Mouse (Mus musculus) forebrain, embryonic 12.5 days (tissue): ENCODE data around the gene Piwil4. TPM values are rescaled to one million over a fixed set of nuclear protein-coding genes. Genes with fewer than 3 reads are reported as not detected.

Source experiments
- ATAC-seq: fragments of 200-750 bp; cut with Nextera tagmentation; 2 replicates; pipeline ENCODE4 v1.8.0; 2017; ENCODE audit warnings: moderate TSS enrichment; ENCODE audit not compliant: low FRiP score
- H3K27ac ChIP-seq: fragments of 300-500 bp; sonication (generic); 2 replicates; pipeline ENCODE4 v1.5.1; 2016; ENCODE audit warnings: mild to moderate bottlenecking
- H3K27me3 ChIP-seq: fragments of 300-500 bp; sonication (generic); 2 replicates; pipeline ENCODE4 v1.6.1; 2016; ENCODE audit warnings: mild to moderate bottlenecking
- H3K36me3 ChIP-seq: fragments of 300-500 bp; sonication (generic); replicated peaks from 2 replicates; pipeline ENCODE4 v1.6.1; 2016; ENCODE audit warnings: mild to moderate bottlenecking
- H3K4me1 ChIP-seq: fragments of 300-500 bp; sonication (generic); 2 replicates; pipeline ENCODE4 v1.6.1; 2016
- H3K4me2 ChIP-seq: fragments of 300-500 bp; sonication (generic); 2 replicates; pipeline ENCODE4 v1.6.1; 2016; ENCODE audit warnings: mild to moderate bottlenecking, moderate library complexity
- H3K4me3 ChIP-seq: fragments of 300-500 bp; sonication (generic); replicated peaks from 2 replicates; pipeline ENCODE4 v1.5.1; 2016; ENCODE audit warnings: mild to moderate bottlenecking
- H3K9ac ChIP-seq: fragments of 300-500 bp; sonication (generic); 2 replicates; pipeline ENCODE4 v1.6.1; 2016; ENCODE audit warnings: mild to moderate bottlenecking
- H3K9me3 ChIP-seq: fragments of 300-500 bp; sonication (generic); 2 replicates; pipeline ENCODE4 v1.6.1; 2016
- WGBS: fragments of 180-500 bp; shearing (Covaris S2); methylation state at CpG from one replicate; pipeline ENCODE4 v1.1.7; 2016; 5-methylcytosine and 5-hydroxymethylcytosine counted together
- polyA plus RNA-seq: library from polyadenylated mRNA; unstranded; fragments of >200 nt; fragmentation: Nextera tagmentation; extraction: Ambion mirVana; gene quantifications from 2 replicates; pipeline ENCODE4 v1.2.1, GENCODE M21; 2016

Gene Piwil4
- polyA plus RNA-seq: 0.17 TPM in 1 of 2 replicates, not detected in the other

- WGBS: 87% methylated on average over 19 of the region's 19 CpGs
- ATAC-seq: no peak
Observed at GRCm38 (mm10) chr9:14740151-14740924, at the start of gene Piwil4. TSS of gene Piwil4 (minus strand) at chr9:14740733.

GRCm38 (mm10) chr9:14787356-14787755 lies 46.8 kb upstream of the Piwil4 start:
- no peak for ATAC-seq
- Histone ChIP-seq H3K27me3 (no peaks in the 10 kb centered on the region), H3K9me3 (no peaks in the 10 kb centered on the region), H3K9ac (no peak overlapping the region), H3K4me2 (no peak overlapping the region), H3K4me1 (peaks cover 12% of the 10 kb centered on the region), H3K36me3 (peaks cover 33% of the 10 kb centered on the region), H3K4me3 (no peak overlapping the region), H3K27ac (no peak overlapping the region)
- WGBS: 89% methylated on average over 6 of the region's 6 CpGs

More at GRCm38 (mm10) chr9:14740151-14740924, at the start of gene Piwil4:
- Histone ChIP-seq H3K36me3 (no peaks in the 10 kb centered on the region), H3K9ac (no peak within 1 kb of the TSS), H3K4me2 (no peak within 1 kb of the TSS), H3K27me3 (no peaks in the 10 kb centered on the region), H3K9me3 (no peaks in the 10 kb centered on the region), H3K27ac (no peak within 1 kb of the TSS), H3K4me1 (no peaks in the 10 kb centered on the region), H3K4me3 (no peak within 1 kb of the TSS)

DNA sequence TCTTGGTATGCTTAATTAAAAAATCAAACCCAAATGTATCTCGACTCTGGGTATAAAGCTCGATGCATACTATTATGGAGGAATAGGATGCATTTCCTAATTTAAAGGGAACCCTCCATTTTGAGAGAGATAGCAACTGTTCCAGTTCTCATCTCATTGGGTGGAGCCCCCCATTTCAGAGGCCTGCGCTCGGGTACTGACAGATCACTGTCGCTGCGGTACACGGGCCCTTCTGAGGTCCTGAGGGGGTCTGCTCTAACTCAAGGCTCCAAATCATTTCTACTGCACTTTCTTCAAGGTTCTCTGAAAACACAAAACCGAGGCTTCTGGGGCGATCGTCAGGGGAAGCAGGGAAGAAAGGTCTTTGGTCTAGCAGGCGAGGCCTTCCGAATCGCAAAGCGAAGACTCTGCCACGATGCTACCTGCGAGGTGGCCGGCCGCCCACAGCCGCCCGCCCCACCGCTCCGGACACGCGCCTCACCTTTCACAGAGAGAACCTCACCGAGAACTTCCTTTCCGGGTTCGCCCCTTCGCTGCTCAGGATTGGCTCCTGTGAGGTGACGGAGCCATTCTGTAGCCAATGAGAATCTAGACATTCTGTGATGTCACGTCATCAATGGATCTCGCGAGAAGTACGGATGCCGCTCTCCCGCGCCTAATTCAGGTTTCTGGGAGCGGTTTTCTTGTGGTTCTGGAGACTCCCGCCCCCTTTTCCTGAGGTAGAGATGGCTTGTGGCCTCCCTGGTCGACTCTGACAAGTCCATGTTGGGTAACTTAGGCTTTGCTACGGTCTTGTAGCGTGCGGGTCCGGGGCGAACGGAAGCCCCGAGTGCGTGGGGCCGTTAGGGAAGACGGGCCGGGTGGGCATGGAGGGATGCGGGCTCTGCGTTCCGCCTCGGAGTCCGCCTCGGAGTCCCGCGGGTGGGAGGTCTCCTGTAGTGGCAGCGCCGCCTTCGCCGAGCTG lies 43.8 kb upstream of the Piwil4 start, which contains the start of the genes Mre11a and Ankrd49:
Gene Mre11a, plus strand, starts transcription at position 616 of the 964 bp plus-strand sequence.
Gene Ankrd49, minus strand, starts transcription at position 818 of the 964 bp plus-strand sequence.
- Histone ChIP-seq H3K27me3 (no peaks in the 10 kb centered on the region), H3K4me2 (peak within 1 kb of the TSS; percentile 69), H3K4me3 (peak within 1 kb of the TSS; percentile 63), H3K9me3 (no peaks in the 10 kb centered on the region), H3K27ac (peak within 1 kb of the TSS; percentile 93), H3K4me1 (peaks cover 12% of the 10 kb centered on the region), H3K9ac (peak within 1 kb of the TSS; percentile 85), H3K36me3 (peaks cover 41% of the 10 kb centered on the region)
- WGBS: under 1% methylated on average over 62 of the region's 62 CpGs
- ATAC-seq: peak; percentile 99

DNA sequence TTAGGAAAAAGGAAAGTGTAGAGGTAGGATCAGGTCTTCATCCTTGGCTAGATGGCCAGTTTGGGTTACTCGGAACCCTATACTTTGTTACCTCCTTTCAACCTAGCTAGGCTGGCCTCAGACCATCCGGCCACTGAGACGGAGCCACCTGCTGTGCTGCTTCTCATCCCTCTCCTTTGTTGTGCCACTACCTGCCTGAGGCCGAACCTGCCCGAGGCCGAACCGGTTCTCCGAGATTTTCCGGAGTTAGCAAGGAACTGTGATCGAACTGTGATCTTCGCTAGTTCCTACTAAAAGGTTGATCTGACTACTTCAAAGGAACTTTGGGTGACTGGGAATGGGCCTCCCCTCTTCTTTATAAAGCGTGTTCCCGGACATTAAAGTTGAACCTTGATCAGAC lies 37.8 kb upstream of the Piwil4 start:
- Histone ChIP-seq H3K27me3 (no peaks in the 10 kb centered on the region), H3K27ac (no peak overlapping the region), H3K9ac (no peak overlapping the region), H3K4me3 (no peak overlapping the region), H3K36me3 (peaks cover 23% of the 10 kb centered on the region), H3K9me3 (no peaks in the 10 kb centered on the region), H3K4me1 (no peaks in the 10 kb centered on the region), H3K4me2 (no peak overlapping the region)
- no peak for ATAC-seq
- WGBS: 29% methylated on average over 13 of the region's 13 CpGs

GRCm38 (mm10) chr9:14773813-14774212 lies 33.3 kb upstream of the Piwil4 start:
- no peak for ATAC-seq
- Histone ChIP-seq H3K4me3 (no peak overlapping the region), H3K9me3 (no peaks in the 10 kb centered on the region), H3K36me3 (no peaks in the 10 kb centered on the region), H3K4me1 (peaks cover 8% of the 10 kb centered on the region), H3K27me3 (no peaks in the 10 kb centered on the region; the same call in 1 of the 2 replicates), H3K27ac (no peak overlapping the region), H3K9ac (no peak overlapping the region), H3K4me2 (no peak overlapping the region)
- WGBS: 49% methylated on average over 2 of the region's 2 CpGs

- Histone ChIP-seq H3K27me3 (peaks cover 5% of the 10 kb centered on the region; the same call in 1 of the 2 replicates), H3K36me3 (no peaks in the 10 kb centered on the region), H3K9me3 (no peaks in the 10 kb centered on the region), H3K4me2 (no peak overlapping the region), H3K27ac (no peak overlapping the region), H3K4me3 (no peak overlapping the region), H3K4me1 (peaks cover 8% of the 10 kb centered on the region), H3K9ac (no peak overlapping the region)
- 89% methylated on average over 2 of the region's 2 CpGs for WGBS
- no peak for ATAC-seq
Observed at GRCm38 (mm10) chr9:14772074-14772473, 31.5 kb upstream of the Piwil4 start.

GRCm38 (mm10) chr9:14770803-14771471 lies 30.4 kb upstream of the Piwil4 start, which contains the start of gene 1700012B09Rik:
TSS of gene 1700012B09Rik (minus strand) at chr9:14771030.
- H3K36me3 ChIP-seq: no peaks in the 10 kb centered on the region
- peaks cover 5% of the 10 kb centered on the region; the same call in 1 of the 2 replicates for H3K27me3 ChIP-seq
- no peaks in the 10 kb centered on the region for H3K9me3 ChIP-seq
- H3K9ac ChIP-seq: no peak within 1 kb of the TSS
- ATAC-seq: peak; percentile 33; the same call in 1 of the 2 replicates
- H3K27ac ChIP-seq: no peak within 1 kb of the TSS
- no peak within 1 kb of the TSS for H3K4me3 ChIP-seq
- H3K4me1 ChIP-seq: peaks cover 8% of the 10 kb centered on the region
- WGBS: 17% methylated on average over 23 of the region's 23 CpGs
- H3K4me2 ChIP-seq: peak within 1 kb of the TSS; percentile 37

DNA sequence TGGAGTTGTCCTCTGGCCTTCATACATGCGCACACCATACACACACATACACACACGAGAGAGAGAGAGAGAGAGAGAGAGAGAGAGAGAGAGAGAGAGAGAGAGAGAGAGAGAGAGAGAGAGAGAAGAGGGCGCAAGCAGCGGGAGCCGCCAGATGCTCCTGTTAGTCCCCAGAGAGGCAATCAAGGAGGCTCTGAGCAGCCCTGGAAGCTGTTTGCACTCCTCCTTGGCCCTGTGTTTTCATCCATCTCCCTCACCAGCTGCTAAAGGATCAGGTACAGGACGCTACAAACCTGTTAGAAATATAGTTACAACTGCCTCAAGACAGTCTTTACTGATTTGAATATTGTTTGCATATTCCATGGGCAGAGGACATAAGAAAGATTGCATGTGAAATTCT lies 29.3 kb upstream of the Piwil4 start:
- WGBS: 57% methylated on average over 6 of the region's 6 CpGs
- no peak for ATAC-seq
- H3K4me2 ChIP-seq: no peak overlapping the region
- H3K27ac ChIP-seq: no peak overlapping the region
- H3K9me3 ChIP-seq: no peaks in the 10 kb centered on the region
- H3K4me1 ChIP-seq: peaks cover 8% of the 10 kb centered on the region
- no peaks in the 10 kb centered on the region for H3K36me3 ChIP-seq
- peaks cover 5% of the 10 kb centered on the region; the same call in 1 of the 2 replicates for H3K27me3 ChIP-seq
- no peak overlapping the region for H3K4me3 ChIP-seq
- no peak overlapping the region for H3K9ac ChIP-seq

DNA sequence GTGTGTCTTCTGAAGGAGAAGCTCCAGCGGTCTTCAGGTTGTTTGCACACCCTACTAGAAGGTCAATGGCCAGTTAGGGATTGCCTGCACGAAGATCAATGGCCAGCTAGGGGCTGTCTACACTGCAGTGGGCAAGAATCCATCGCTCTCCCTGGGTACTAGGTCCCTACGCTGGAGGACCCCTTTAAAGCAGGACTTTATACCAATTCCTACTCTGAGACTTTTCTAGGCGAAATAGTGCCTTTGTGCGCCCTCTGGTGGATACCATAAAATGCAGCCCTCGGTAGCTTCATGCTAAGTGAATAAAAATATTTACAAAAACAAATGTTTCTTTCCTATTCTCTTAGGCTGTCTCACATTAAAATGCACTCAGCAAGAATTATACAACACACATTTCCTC lies 24.2 kb upstream of the Piwil4 start:
- no peak overlapping the region for H3K9ac ChIP-seq
- 0 out of 2 replicates have a peak, but pooled peaks have one; percentile 64 for ATAC-seq
- peaks cover 5% of the 10 kb centered on the region; the same call in 1 of the 2 replicates for H3K27me3 ChIP-seq
- H3K4me3 ChIP-seq: no peak overlapping the region
- H3K4me1 ChIP-seq: no peaks in the 10 kb centered on the region
- no peaks in the 10 kb centered on the region for H3K9me3 ChIP-seq
- no peak overlapping the region for H3K27ac ChIP-seq
- 27% methylated on average over 7 of the region's 7 CpGs for WGBS
- no peaks in the 10 kb centered on the region for H3K36me3 ChIP-seq
- H3K4me2 ChIP-seq: no peak overlapping the region

GRCm38 (mm10) chr9:14759261-14759660 lies 18.7 kb upstream of the Piwil4 start:
- Histone ChIP-seq H3K4me2 (no peak overlapping the region), H3K36me3 (no peaks in the 10 kb centered on the region), H3K27me3 (0 out of 2 replicates have a peak, but pooled peaks cover 2% of the 10 kb centered on the region), H3K9ac (no peak overlapping the region), H3K27ac (no peak overlapping the region), H3K4me1 (no peaks in the 10 kb centered on the region), H3K9me3 (no peaks in the 10 kb centered on the region), H3K4me3 (no peak overlapping the region)
- no peak for ATAC-seq

- Histone ChIP-seq H3K4me3 (no peak overlapping the region), H3K27me3 (peaks cover 5% of the 10 kb centered on the region; the same call in 1 of the 2 replicates), H3K27ac (no peak overlapping the region), H3K9me3 (no peaks in the 10 kb centered on the region), H3K9ac (no peak overlapping the region), H3K4me1 (no peaks in the 10 kb centered on the region), H3K36me3 (no peaks in the 10 kb centered on the region), H3K4me2 (no peak overlapping the region)
- no peak for ATAC-seq
- WGBS: 76% methylated on average over 7 of the region's 7 CpGs
Observed at GRCm38 (mm10) chr9:14758590-14758989, 18.1 kb upstream of the Piwil4 start.
